Mouse (Mus musculus) stomach, embryonic 14.5 days (tissue): ENCODE results near the gene Zfp184. TPM values are rescaled to one million over a fixed set of nuclear protein-coding genes. Genes with fewer than 3 reads are reported as not detected.
A peak's percentile ranks its signal among the peaks of the same experiment; 100 is the strongest.

Experiments used
- ATAC-seq: fragments of 200-750 bp; cut with Nextera tagmentation; 2 replicates; pipeline ENCODE4 v1.8.0; 2017; ENCODE audit warnings: low read depth, moderate TSS enrichment; ENCODE audit not compliant: insufficient number of reproducible peaks, insufficient read depth, low FRiP score
- H3K27ac ChIP-seq: fragments of 300-500 bp; sonication (generic); 2 replicates; pipeline ENCODE4 v1.5.1; 2014; ENCODE audit warnings: mild to moderate bottlenecking, low read length, moderate library complexity, mixed read lengths
- H3K27me3 ChIP-seq: fragments of 300-500 bp; sonication (generic); 2 replicates; pipeline ENCODE4 v1.6.1; 2014; ENCODE audit warnings: low read length, control low read depth, mixed read lengths; ENCODE audit not compliant: control insufficient read depth, insufficient read depth
- H3K36me3 ChIP-seq: fragments of 300-500 bp; sonication (generic); 2 replicates; pipeline ENCODE4 v1.6.1; 2014; ENCODE audit warnings: mild to moderate bottlenecking, control low read depth, low read length, moderate library complexity, mixed read lengths; ENCODE audit not compliant: control insufficient read depth, insufficient read depth
- H3K4me1 ChIP-seq: fragments of 300-500 bp; sonication (generic); 2 replicates; pipeline ENCODE4 v1.6.1; 2014; ENCODE audit warnings: low read length, control low read depth, mixed read lengths; ENCODE audit not compliant: control insufficient read depth, insufficient read depth
- H3K4me2 ChIP-seq: fragments of 300-500 bp; sonication (generic); replicated peaks from 2 replicates; pipeline ENCODE4 v1.6.1; 2014; ENCODE audit warnings: low read depth, low read length, control low read depth
- H3K4me3 ChIP-seq: fragments of 300-500 bp; sonication (generic); 2 replicates; pipeline ENCODE4 v1.5.1; 2014; ENCODE audit warnings: low read depth, low read length, control low read depth
- H3K9ac ChIP-seq: fragments of 300-500 bp; sonication (generic); replicated peaks from 2 replicates; pipeline ENCODE4 v1.6.1; 2014; ENCODE audit warnings: low read depth, mild to moderate bottlenecking, control low read depth, low read length, moderate library complexity, mixed read lengths
- H3K9me3 ChIP-seq: fragments of 300-500 bp; sonication (generic); 2 replicates; pipeline ENCODE4 v1.6.1; 2016; ENCODE audit warnings: low read depth, low read length, control low read depth; ENCODE audit not compliant: control insufficient read depth
- WGBS: fragments of 180-500 bp; shearing (Covaris S2); extraction: QIAGEN DNeasy Blood & Tissue Kit; methylation state at CpG from one replicate; pipeline ENCODE4 v1.1.7; 2014; 5-methylcytosine and 5-hydroxymethylcytosine counted together
- polyA plus RNA-seq: library from polyadenylated mRNA; unstranded; fragments of >200 nt; fragmentation: Nextera tagmentation; extraction: Ambion mirVana; gene quantifications from 2 replicates; pipeline ENCODE4 v1.2.1, GENCODE M21; 2014

Gene Zfp184
- polyA plus RNA-seq, 1 experiment from 2014 or later: 16.5 TPM

DNA sequence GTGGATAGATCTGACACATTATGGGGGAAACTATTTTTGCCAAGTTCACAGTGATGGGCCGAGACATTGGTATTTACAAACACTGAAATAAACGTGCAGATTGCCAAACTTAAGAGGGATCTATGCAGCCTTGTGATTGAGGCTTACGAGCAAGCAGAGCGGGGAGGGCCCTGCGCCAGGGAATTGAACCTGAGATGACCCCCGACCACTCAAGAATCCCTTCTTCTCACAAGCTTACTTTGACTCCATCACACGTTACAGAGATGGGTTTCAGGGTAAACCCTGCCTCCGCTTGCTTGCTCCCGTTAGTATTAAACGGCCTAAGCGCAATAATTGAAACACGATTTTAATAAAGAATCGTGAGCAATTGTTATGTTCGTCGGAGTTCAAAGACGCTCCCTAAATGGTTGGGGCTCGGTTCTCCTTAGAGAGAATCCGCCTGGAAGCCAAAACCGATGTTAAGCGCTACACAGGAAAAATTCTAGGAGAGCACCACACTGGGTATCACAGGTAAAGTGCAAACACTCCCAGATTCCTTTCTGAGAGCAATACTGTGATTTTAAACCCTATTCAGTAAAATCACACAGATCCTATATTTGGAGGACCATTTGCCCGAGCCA, 52.4 kb downstream of the Zfp184 start:
- no peak for ATAC-seq
- Histone ChIP-seq H3K4me2 (peak overlapping the region; percentile 52), H3K36me3 (no peaks in the 10 kb centered on the region), H3K4me3 (0 out of 2 replicates have a peak overlapping the region, but pooled peaks have one; percentile 33), H3K9me3 (no peaks in the 10 kb centered on the region), H3K9ac (no peak overlapping the region), H3K27ac (no peak overlapping the region), H3K27me3 (peaks cover 51% of the 10 kb centered on the region), H3K4me1 (0 out of 2 replicates have a peak, but pooled peaks cover 3% of the 10 kb centered on the region)
- 1% methylated on average over 21 of the region's 21 CpGs for WGBS

DNA sequence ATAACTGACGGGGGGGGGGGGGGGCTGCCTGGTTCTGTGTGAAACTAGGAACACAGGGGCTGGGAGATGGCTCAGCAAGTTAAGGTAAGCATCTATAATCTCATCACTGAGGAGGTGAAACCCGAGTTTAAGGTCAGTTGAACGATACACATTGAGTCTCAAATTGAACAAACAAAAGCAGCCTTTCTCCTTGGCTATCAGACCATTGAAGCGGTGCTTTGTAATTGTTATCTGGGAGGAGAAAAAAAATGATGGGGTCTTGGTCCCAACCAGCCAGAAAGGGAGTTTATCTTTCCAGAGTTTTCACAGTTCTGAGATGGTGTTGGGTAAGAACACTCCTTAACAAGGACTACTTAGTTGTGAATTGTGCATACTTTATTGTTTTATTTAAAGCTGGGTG, 52.9 kb downstream of the Zfp184 start:
- no peak for ATAC-seq
- Histone ChIP-seq H3K4me3 (no peak overlapping the region), H3K27me3 (peaks cover 54% of the 10 kb centered on the region), H3K4me1 (0 out of 2 replicates have a peak, but pooled peaks cover 3% of the 10 kb centered on the region), H3K4me2 (no peak overlapping the region), H3K9ac (no peak overlapping the region), H3K27ac (no peak overlapping the region), H3K9me3 (no peaks in the 10 kb centered on the region), H3K36me3 (no peaks in the 10 kb centered on the region)
- 6% methylated on average over 4 of the region's 4 CpGs for WGBS

GRCm38 (mm10) chr13:21998412-21998811, 53.5 kb downstream of the Zfp184 start:
- H3K9me3 ChIP-seq: no peaks in the 10 kb centered on the region
- H3K4me1 ChIP-seq: 0 out of 2 replicates have a peak, but pooled peaks cover 3% of the 10 kb centered on the region
- no peak overlapping the region for H3K9ac ChIP-seq
- ATAC-seq: no peak
- H3K27ac ChIP-seq: no peak overlapping the region
- no peak overlapping the region for H3K4me3 ChIP-seq
- H3K27me3 ChIP-seq: peaks cover 58% of the 10 kb centered on the region
- H3K4me2 ChIP-seq: no peak overlapping the region
- 31% methylated on average over 3 of the region's 3 CpGs for WGBS
- H3K36me3 ChIP-seq: no peaks in the 10 kb centered on the region

DNA sequence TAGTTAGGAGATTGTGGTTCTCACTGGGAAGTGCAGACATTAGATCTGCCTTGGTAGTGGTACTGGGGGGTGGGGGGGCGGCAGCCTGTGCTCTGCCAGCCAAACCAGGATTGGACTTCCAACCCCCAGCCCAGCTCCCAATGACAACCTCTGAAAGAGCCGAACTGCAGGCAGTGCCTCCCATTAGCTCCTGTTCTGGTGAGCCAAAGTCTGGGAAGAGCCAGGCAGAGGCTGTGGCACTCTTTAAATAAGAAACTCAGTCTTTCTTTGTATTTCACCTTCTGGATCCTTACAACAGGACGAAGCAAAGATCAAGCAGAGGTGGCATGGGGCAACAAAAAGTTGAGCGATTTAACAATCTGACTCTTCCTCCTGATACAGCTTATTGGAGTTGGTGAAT, 54.3 kb downstream of the Zfp184 start:
- Histone ChIP-seq H3K9ac (no peak overlapping the region), H3K4me1 (0 out of 2 replicates have a peak, but pooled peaks cover 3% of the 10 kb centered on the region), H3K4me2 (no peak overlapping the region), H3K27ac (no peak overlapping the region), H3K9me3 (no peaks in the 10 kb centered on the region), H3K36me3 (no peaks in the 10 kb centered on the region), H3K4me3 (no peak overlapping the region), H3K27me3 (peaks cover 61% of the 10 kb centered on the region)
- whole genome bisulfite sequencing: 48% methylated on average over 4 of the region's 4 CpGs
- no peak for ATAC-seq

- Histone ChIP-seq H3K27ac (no peak overlapping the region), H3K4me3 (no peak overlapping the region), H3K27me3 (peaks cover 73% of the 10 kb centered on the region), H3K4me2 (no peak overlapping the region), H3K36me3 (no peaks in the 10 kb centered on the region), H3K4me1 (0 out of 2 replicates have a peak, but pooled peaks cover under 1% of the 10 kb centered on the region), H3K9ac (no peak overlapping the region), H3K9me3 (no peaks in the 10 kb centered on the region)
- no peak for ATAC-seq
- 67% methylated on average over 2 of the region's 2 CpGs for WGBS
Measured at GRCm38 (mm10) chr13:22001346-22001745, 56.5 kb downstream of the Zfp184 start.

GRCm38 (mm10) chr13:22001823-22002222, 56.9 kb downstream of the Zfp184 start:
- Histone ChIP-seq H3K27ac (no peak overlapping the region), H3K4me2 (no peak overlapping the region), H3K27me3 (peaks cover 77% of the 10 kb centered on the region), H3K9me3 (no peaks in the 10 kb centered on the region), H3K4me1 (peaks cover 4% of the 10 kb centered on the region; the same call in 1 of the 2 replicates), H3K9ac (no peak overlapping the region), H3K4me3 (no peak overlapping the region), H3K36me3 (no peaks in the 10 kb centered on the region)
- 24% methylated on average over 5 of the region's 5 CpGs for WGBS
- no peak for ATAC-seq

GRCm38 (mm10) chr13:22005605-22006333, 60.9 kb downstream of the Zfp184 start:
- Histone ChIP-seq H3K36me3 (no peaks in the 10 kb centered on the region), H3K9me3 (no peaks in the 10 kb centered on the region), H3K4me3 (peak overlapping the region; percentile 45), H3K4me1 (peaks cover 4% of the 10 kb centered on the region; the same call in 1 of the 2 replicates), H3K9ac (peak overlapping the region; percentile 37; the same call in 1 of the 2 replicates), H3K4me2 (peak overlapping the region; percentile 87), H3K27ac (no peak overlapping the region), H3K27me3 (peaks cover 67% of the 10 kb centered on the region)
- ATAC-seq: peak; percentile 92
- under 1% methylated on average over 45 of the region's 45 CpGs for WGBS

DNA sequence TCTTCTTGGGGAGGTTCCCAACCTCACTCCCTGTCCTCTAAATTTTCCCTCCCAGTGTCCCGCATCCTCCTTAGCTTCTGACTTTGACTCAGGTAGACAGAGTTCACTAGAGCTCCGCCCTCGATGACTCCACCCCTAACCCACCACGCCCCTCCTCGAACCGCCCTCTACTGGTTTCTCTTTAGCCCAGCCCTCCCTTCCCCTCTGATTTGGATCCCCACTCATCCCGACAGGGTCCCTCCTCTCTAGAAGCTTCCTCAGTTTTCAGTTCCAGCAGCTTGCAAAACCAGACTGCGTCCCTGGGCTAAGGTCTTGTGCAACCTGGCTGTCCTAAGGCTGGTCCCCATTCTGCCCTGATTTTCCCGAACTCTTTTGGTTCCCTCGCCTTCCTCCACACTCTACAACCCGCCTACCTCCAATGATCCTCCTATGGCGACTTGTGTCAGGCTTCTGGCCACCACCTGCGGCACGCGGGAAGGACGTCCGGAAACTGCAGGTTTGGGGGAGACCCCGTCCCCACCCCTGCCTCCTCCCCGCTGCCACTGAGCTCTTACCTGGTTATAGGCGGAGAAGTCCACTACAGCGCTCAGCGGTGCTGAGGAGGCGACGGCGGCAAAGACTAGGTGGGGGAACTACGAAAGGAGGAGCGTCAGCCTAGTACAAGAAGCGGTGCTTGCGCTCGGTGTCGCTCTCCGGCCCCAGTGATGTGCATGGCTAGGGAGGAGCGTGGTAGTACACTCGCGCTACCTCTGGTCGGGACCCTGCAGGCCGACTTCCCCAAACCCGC, 61.6 kb downstream of the Zfp184 start:
- H3K36me3 ChIP-seq: no peaks in the 10 kb centered on the region
- peak; percentile 87 for ATAC-seq
- no peak overlapping the region for H3K9ac ChIP-seq
- no peaks in the 10 kb centered on the region for H3K9me3 ChIP-seq
- H3K27me3 ChIP-seq: peaks cover 59% of the 10 kb centered on the region
- H3K4me2 ChIP-seq: peak overlapping the region; percentile 87
- whole genome bisulfite sequencing: under 1% methylated on average over 38 of the region's 38 CpGs
- H3K4me3 ChIP-seq: peak overlapping the region; percentile 45
- no peak overlapping the region for H3K27ac ChIP-seq
- peaks cover 4% of the 10 kb centered on the region; the same call in 1 of the 2 replicates for H3K4me1 ChIP-seq
